Mouse (Mus musculus) heart, adult 2 months (tissue): Measurements from ENCODE around the gene Samd4b.

Source experiments
- CTCF ChIP-seq: fragments of 200-600 bp; IDR thresholded peaks from 2 replicates; pipeline ENCODE4 v1.8.1; 2022; ENCODE audit warnings: antibody characterized with exemption, mild to moderate bottlenecking, moderate library complexity
- EP300 ChIP-seq: fragments of 200-500 bp; IDR thresholded peaks from 2 replicates; pipeline ENCODE4 v1.6.1; 2011; ENCODE audit warnings: low read depth, low read length, control low read depth; ENCODE audit not compliant: insufficient read depth

DNA sequence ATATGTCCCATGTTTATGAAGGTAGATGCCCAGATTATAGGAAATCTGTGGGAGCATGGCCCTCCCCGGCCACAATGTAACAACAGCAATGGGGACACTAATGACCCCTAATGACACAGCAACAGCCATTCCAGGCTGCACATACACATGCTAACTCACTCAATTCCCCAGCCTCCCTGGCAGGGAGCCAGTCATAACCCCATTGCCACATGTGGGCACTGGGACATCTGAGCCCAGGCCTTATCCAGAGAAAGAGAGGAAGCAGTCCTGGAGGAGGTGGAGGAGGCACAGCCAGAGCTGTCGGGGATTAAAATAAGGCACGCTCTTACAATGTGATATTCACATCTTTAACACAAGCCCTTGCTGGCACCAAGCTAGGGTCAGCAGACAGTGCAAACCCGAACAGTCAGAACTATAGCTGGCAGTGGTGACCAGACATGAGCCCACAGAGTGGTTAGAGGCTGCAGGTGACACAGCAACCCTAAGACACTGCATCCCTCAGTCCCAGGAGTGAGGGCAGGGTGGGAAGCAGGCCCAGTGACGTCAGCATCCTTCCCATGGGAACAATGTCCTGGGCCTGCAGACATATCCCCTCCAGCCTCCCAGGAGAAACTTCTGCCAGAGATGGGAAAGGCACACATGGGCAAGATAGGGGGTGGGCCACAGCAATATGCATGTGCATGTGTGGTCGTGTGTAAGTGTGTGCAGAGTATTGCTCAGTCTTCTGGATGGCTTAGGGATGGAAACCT lies 11.1 kb downstream of the Samd4b start:
- no peak for TF ChIP-seq CTCF
- TF ChIP-seq EP300 = no peak
